Mouse (Mus musculus) CH12.LX (cell line): Measurements from ENCODE around the gene Slc5a10. TPM values are rescaled to one million over a fixed set of nuclear protein-coding genes. Genes with fewer than 3 reads are reported as not detected.
"Not testable (repeated sequence)": the region's sequence is repeated elsewhere in the genome, so short reads cannot be mapped to it uniquely, and the experiment has no call there.

Experiments used
- DNase-seq: peaks from one replicate; pipeline ENCODE4 v3.0.0-alpha.2; 2013; ENCODE audit errors: extremely low read depth
- H3K27ac ChIP-seq: 2 replicates; pipeline ENCODE4 v1.5.1; 2012; ENCODE audit warnings: low read depth, mild to moderate bottlenecking, control low read depth, moderate library complexity; ENCODE audit not compliant: insufficient read depth
- H3K27me3 ChIP-seq: replicated peaks from 2 replicates; pipeline ENCODE3; 2012; ENCODE audit warnings: inconsistent platforms
- H3K36me3 ChIP-seq, 2 experiments: replicated peaks in 1 of 2; 2 replicates each; pipeline versions ENCODE3 to v1.6.1; 2012; ENCODE audit warnings: inconsistent platforms in 1 of 2, low read length in 1 of 2, mild to moderate bottlenecking in 1 of 2, mixed read lengths in 1 of 2, moderate library complexity in 1 of 2; ENCODE audit not compliant: control insufficient read depth in 1 of 2, insufficient read depth in 1 of 2
- H3K4me1 ChIP-seq, 2 experiments: 2 replicates each; pipeline ENCODE4 v1.6.1; 2012; ENCODE audit warnings: inconsistent platforms in 1 of 2, moderate library complexity in 1 of 2; ENCODE audit not compliant: insufficient read depth in 2 of 2, control insufficient read depth in 1 of 2
- H3K4me2 ChIP-seq: 2 replicates; pipeline ENCODE4 v1.6.1; 2012; ENCODE audit warnings: low read depth, mild to moderate bottlenecking, control low read depth; ENCODE audit not compliant: poor library complexity, insufficient read depth, severe bottlenecking
- H3K4me3 ChIP-seq, 3 experiments: fragments of 150-350 bp in 1 of 3; sonication (generic) in 1 of 3; replicated peaks in 1 of 3; 2 replicates each; pipeline versions ENCODE3 to v1.5.1; 2011 to 2012; ENCODE audit warnings: low read depth in 2 of 3, low read length in 2 of 3, mild to moderate bottlenecking in 2 of 3, moderate library complexity in 2 of 3, control low read depth in 1 of 3, improper control_type of control experiment in 1 of 3, inconsistent platforms in 1 of 3, mixed read lengths in 1 of 3; ENCODE audit not compliant: poor library complexity in 1 of 3
- H3K79me2 ChIP-seq: replicated peaks from 2 replicates; pipeline ENCODE4 v1.6.1; 2012; ENCODE audit warnings: mild to moderate bottlenecking, moderate library complexity; ENCODE audit not compliant: control insufficient read depth, poor library complexity, insufficient read depth, severe bottlenecking; ENCODE audit errors: extremely low read depth
- H3K9ac ChIP-seq: 2 replicates; pipeline ENCODE4 v1.6.1; 2012; ENCODE audit warnings: low read depth, mild to moderate bottlenecking, control low read depth, moderate library complexity; ENCODE audit not compliant: insufficient read depth
- H3K9me3 ChIP-seq: replicated peaks from 2 replicates; pipeline ENCODE3; 2012; ENCODE audit warnings: low read length, inconsistent platforms, mixed read lengths
- BHLHE40 ChIP-seq: IDR thresholded peaks from 2 replicates; pipeline ENCODE4 v1.6.1; 2011; ENCODE audit warnings: mild to moderate bottlenecking, low read depth, low read length, improper control_type of control experiment
- CHD1 ChIP-seq: IDR thresholded peaks from 2 replicates; pipeline ENCODE4 v1.6.1; 2012; ENCODE audit warnings: low read depth, low read length, improper control_type of control experiment, inconsistent platforms
- CHD2 ChIP-seq: IDR thresholded peaks from 2 replicates; pipeline ENCODE4 v1.6.1; 2011; ENCODE audit warnings: low read length, improper control_type of control experiment
- CTCF ChIP-seq, 2 experiments: IDR thresholded peaks in 1 of 2; conservative IDR thresholded peaks in 1 of 2; 2 replicates each; pipeline ENCODE4 v1.5.1; 2011 to 2012; ENCODE audit warnings: low read depth in 2 of 2, low read length in 2 of 2, improper control_type of control experiment in 1 of 2, inconsistent platforms in 1 of 2, mild to moderate bottlenecking in 1 of 2, moderate library complexity in 1 of 2
- ELF1 ChIP-seq: IDR thresholded peaks from 2 replicates; pipeline ENCODE4 v1.6.1; 2014; ENCODE audit warnings: low read depth, mild to moderate bottlenecking, inconsistent platforms, low read length, improper control_type of control experiment
- GABPA ChIP-seq: IDR thresholded peaks from 2 replicates; pipeline ENCODE4 v1.6.1; 2012; ENCODE audit warnings: low read depth, low read length, improper control_type of control experiment, inconsistent platforms; ENCODE audit not compliant: insufficient replicate concordance
- HCFC1 ChIP-seq: IDR thresholded peaks from 2 replicates; pipeline ENCODE4 v1.6.1; 2012; ENCODE audit warnings: low read depth, mild to moderate bottlenecking, inconsistent platforms, low read length, improper control_type of control experiment
- IRF4 ChIP-seq: IDR thresholded peaks from 2 replicates; pipeline ENCODE4 v1.6.1; 2014; ENCODE audit warnings: low read depth, mild to moderate bottlenecking, inconsistent platforms, low read length, improper control_type of control experiment
- JUN ChIP-seq: IDR thresholded peaks from 2 replicates; pipeline ENCODE4 v1.6.1; 2011; ENCODE audit warnings: low read depth, mild to moderate bottlenecking, low read length, improper control_type of control experiment, moderate library complexity; ENCODE audit not compliant: insufficient read depth
- JUND ChIP-seq: conservative IDR thresholded peaks from 2 replicates; pipeline ENCODE4 v1.6.1; 2011; ENCODE audit warnings: low read depth, low read length, improper control_type of control experiment
- MAFK ChIP-seq: IDR thresholded peaks from 2 replicates; pipeline ENCODE4 v1.6.1; 2011; ENCODE audit warnings: low read length, improper control_type of control experiment; ENCODE audit not compliant: insufficient replicate concordance
- MAX ChIP-seq: IDR thresholded peaks from 2 replicates; pipeline ENCODE4 v1.6.1; 2011; ENCODE audit warnings: low read length, improper control_type of control experiment
- MAZ ChIP-seq: IDR thresholded peaks from 2 replicates; pipeline ENCODE4 v1.6.1; 2012; ENCODE audit warnings: low read depth, mild to moderate bottlenecking, inconsistent platforms, low read length, improper control_type of control experiment, moderate library complexity
- MEF2A ChIP-seq: IDR thresholded peaks from 2 replicates; pipeline ENCODE4 v1.6.1; 2014; ENCODE audit warnings: low read depth, mild to moderate bottlenecking, inconsistent platforms, low read length, improper control_type of control experiment, borderline replicate concordance
- MXI1 ChIP-seq: IDR thresholded peaks from 2 replicates; pipeline ENCODE4 v1.6.1; 2011; ENCODE audit warnings: mild to moderate bottlenecking, low read depth, low read length, improper control_type of control experiment
- MYC ChIP-seq: IDR thresholded peaks from 2 replicates; pipeline ENCODE4 v1.6.1; 2011; ENCODE audit warnings: low read depth, mild to moderate bottlenecking, improper control_type of control experiment, low read length
- NELFE ChIP-seq: IDR thresholded peaks from 2 replicates; pipeline ENCODE4 v1.6.1; 2011; ENCODE audit warnings: low read depth, low read length, improper control_type of control experiment
- POLR2AphosphoS2 ChIP-seq: IDR thresholded peaks from 2 replicates; pipeline ENCODE4 v1.6.1; 2011; ENCODE audit warnings: low read depth, low read length, improper control_type of control experiment
- RCOR1 ChIP-seq: conservative IDR thresholded peaks from 2 replicates; pipeline ENCODE4 v1.6.1; 2012; ENCODE audit warnings: low read depth, mild to moderate bottlenecking, inconsistent platforms, low read length, improper control_type of control experiment
- SMC3 ChIP-seq: IDR thresholded peaks from 2 replicates; pipeline ENCODE4 v1.6.1; 2011; ENCODE audit warnings: low read depth, low read length, improper control_type of control experiment
- USF2 ChIP-seq: conservative IDR thresholded peaks from 2 replicates; pipeline ENCODE4 v1.6.1; 2011; ENCODE audit warnings: low read depth, low read length, improper control_type of control experiment
- ZC3H11A ChIP-seq: IDR thresholded peaks from 2 replicates; pipeline ENCODE4 v1.6.1; 2012; ENCODE audit warnings: low read depth, mild to moderate bottlenecking, inconsistent platforms, low read length, improper control_type of control experiment
- ZKSCAN1 ChIP-seq: IDR thresholded peaks from 2 replicates; pipeline ENCODE4 v1.6.1; 2012; ENCODE audit warnings: low read depth, inconsistent platforms, low read length, improper control_type of control experiment, borderline replicate concordance
- ZNF384 ChIP-seq: IDR thresholded peaks from 2 replicates; pipeline ENCODE4 v1.6.1; 2012; ENCODE audit warnings: low read depth, low read length, improper control_type of control experiment, inconsistent platforms
- dilution Hi-C: fragments of 300-500 bp; cut with MboI; formaldehyde crosslinking; loops from 2 replicates; pipeline ENCODE4 v1.14.3; 2020; ENCODE audit warnings: low sequenced_read_pairs; ENCODE audit not compliant: extremely low pct_unique_long_range_greater_than_20kb, extremely low pct_ligation_motif_present
- in situ Hi-C: fragments of 300-500 bp; cut with MboI; formaldehyde crosslinking; loops from 3 replicates; pipeline ENCODE4 v1.14.3; 2019; ENCODE audit warnings: low sequenced_read_pairs, low pct_ligation_motif_present, low pct_unique_long_range_greater_than_20kb, mixed read lengths
- polyA plus RNA-seq: library from polyadenylated mRNA; unstranded; fragments of >175 nt; gene quantifications from 2 replicates; pipeline ENCODE4 v1.2.1, GENCODE M21; 2012; ENCODE audit warnings: low read depth; ENCODE audit not compliant: insufficient read length
- total RNA-seq, 2 experiments: library from RNA; depleted of rRNA; stranded (reverse); fragments of 300-350 nt in 1 of 2; fragments of >200 nt in 1 of 2; gene quantifications; 2 replicates each; pipeline ENCODE4 v1.2.3; 2012 to 2014

Slc5a10 gene
- total and polyA plus RNA-seq, 3 experiments, result 0.70 to 1.6 (median 1.4) TPM

DNA sequence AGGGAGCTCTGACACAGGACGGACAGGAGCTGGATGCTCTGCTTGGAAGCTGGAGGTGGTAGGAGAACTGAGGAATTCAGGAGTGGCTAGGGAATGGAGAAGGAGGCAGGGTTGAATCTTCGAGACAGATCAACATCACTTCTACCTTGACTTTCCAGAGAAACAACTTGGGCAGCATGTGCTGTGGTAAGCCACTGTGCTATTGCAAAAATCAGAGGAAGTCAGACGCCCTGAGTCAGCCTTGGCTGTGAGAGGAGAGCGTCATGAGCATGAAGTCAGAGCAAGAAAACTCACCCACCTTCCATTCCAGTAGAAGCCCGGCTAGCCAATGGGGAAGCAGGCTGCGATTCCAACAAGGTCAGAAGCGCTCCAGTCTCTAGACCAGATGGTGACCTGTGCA, 78.5 kb downstream of the Slc5a10 start:
- Histone ChIP-seq H3K4me3 (no peak overlapping the region), H3K9ac (no peak overlapping the region), H3K4me1 (peaks cover 48 to 92% of the 10 kb centered on the region in 2 experiments), H3K9me3 (peaks cover 3% of the 10 kb centered on the region), H3K27ac (peak overlapping the region; percentile 71), H3K4me2 (no peak overlapping the region), H3K79me2 (no peaks in the 10 kb centered on the region), H3K27me3 (no peaks in the 10 kb centered on the region), H3K36me3 (no peaks in the 10 kb centered on the region)
- dilution Hi-C loops (no loop called here), in situ Hi-C loops (loop anchor here (5.0 kb wide), 1 partner anchor 530 kb away; no protein-coding TSS in a partner anchor)
- no peak for DNase-seq
- TF ChIP-seq MAX (0 out of 2 replicates have a peak, but pooled peaks have one; percentile 30), MAZ (no peak)
- TF ChIP-seq, all 38 proteins: peak for 1

DNA sequence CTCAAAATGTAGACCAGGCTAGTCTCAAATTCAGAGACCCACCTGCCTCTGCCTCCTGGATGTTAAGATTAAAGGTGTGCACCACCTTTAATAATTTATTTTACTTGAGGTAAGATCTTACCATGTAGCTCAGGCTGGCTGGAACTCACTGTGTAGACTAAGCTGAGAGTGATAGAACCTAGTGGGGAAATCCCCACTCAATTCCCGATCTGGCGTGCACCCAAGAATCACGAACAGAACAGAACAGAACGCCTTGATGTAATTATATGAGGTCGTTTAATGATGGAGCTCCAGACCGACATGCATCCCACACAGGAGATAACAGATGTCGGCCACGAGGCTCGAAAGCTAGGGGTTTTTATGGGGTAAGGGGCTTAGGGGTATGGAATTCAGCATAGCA, 80.0 kb downstream of the Slc5a10 start:
- H3K36me3 ChIP-seq, H3K9ac ChIP-seq, DNase-seq, dilution Hi-C loops, H3K4me2 ChIP-seq, H3K27me3 ChIP-seq, H3K79me2 ChIP-seq, H3K4me3 ChIP-seq, H3K9me3 ChIP-seq: not testable (repeated sequence)
- in situ Hi-C loops, result loop anchor here (5.0 kb wide), 1 partner anchor 528 kb away; no protein-coding TSS in a partner anchor
- H3K4me1 ChIP-seq, result peaks cover 39 to 83% of the 10 kb centered on the region in 2 experiments
- peak overlapping the region; percentile 20; the same call in 1 of the 2 replicates for H3K27ac ChIP-seq

DNA sequence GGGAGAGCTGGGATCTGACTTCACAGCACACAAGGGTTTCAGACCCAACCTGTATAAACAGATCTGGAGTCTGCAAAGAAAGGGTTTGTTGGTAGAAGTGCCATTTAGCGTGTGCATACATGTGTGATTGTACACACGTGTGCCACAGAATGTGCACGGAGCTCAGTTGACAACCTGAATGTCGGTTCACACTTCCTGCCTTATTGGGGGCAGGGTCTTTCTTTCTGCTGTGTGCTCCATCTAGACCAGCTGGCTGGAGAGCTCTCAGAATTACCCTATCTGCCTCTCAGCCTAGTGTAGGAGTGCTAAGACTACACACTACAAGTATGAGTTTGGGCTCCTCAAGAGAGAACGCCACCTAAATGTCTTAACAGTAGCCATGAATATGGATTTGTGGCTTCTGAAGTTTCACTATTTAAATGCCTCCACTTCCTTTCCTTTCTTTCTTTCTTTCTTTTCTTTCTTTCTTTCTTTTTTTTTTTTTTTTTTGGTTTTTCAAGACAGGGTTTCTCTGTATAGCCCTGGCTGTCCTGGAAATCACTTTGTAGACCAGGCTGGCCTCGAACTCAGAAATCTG, 80.9 kb downstream of the Slc5a10 start:
- DNase-seq, result peak; percentile 73
- Histone ChIP-seq H3K27ac (peak overlapping the region; percentile 92), H3K4me2 (peak overlapping the region; percentile 17; the same call in 1 of the 2 replicates), H3K4me1 (peaks cover 39 to 76% of the 10 kb centered on the region in 2 experiments), H3K27me3 (no peaks in the 10 kb centered on the region), H3K9ac (peak overlapping the region; percentile 3; the same call in 1 of the 2 replicates), H3K79me2 (no peaks in the 10 kb centered on the region), H3K9me3 (peaks cover 3% of the 10 kb centered on the region), H3K4me3 (no peak overlapping the region), H3K36me3 (no peaks in the 10 kb centered on the region)
- in situ Hi-C loops (loop anchor here (5.0 kb wide), 1 partner anchor 527 kb away; no protein-coding TSS in a partner anchor), dilution Hi-C loops (no loop called here)
- TF ChIP-seq JUND (peak; percentile 29; the same call in 1 of the 2 replicates), IRF4 (no peak; the same call in none of the 2 replicates), JUN (0 out of 2 replicates have a peak, but pooled peaks have one; percentile 1), GABPA (no peak), ELF1 (peak; percentile 68), MAFK (no peak), MYC (0 out of 2 replicates have a peak, but pooled peaks have one; percentile 73), CHD1 (no peak), BHLHE40 (no peak), HCFC1 (no peak), POLR2AphosphoS2 (no peak), MEF2A (0 out of 2 replicates have a peak, but pooled peaks have one; percentile 9), SMC3 (no peak; the same call in 1 of the 2 replicates), USF2 (no peak), ZC3H11A (no peak), ZNF384 (peak; percentile 85), RCOR1 (no peak), CHD2 (peak; percentile 83), CTCF (conservative IDR thresholded peaks at IDR 0.05 in 1 of 2, IDR thresholded peaks at IDR 0.05 in 1 of 2; ENCODE audit: low read depth in 2 of 2, low read length in 2 of 2) (no peak), ZKSCAN1 (no peak), MXI1 (peak; percentile 78; the same call in 1 of the 2 replicates), NELFE (no peak)
